Mouse (Mus musculus): Measurements from ENCODE around the gene Xpo4. TPM values are rescaled to one million over a fixed set of nuclear protein-coding genes. Genes with fewer than 3 reads are reported as not detected.

Xpo4 gene
- polyA plus RNA-seq (2017; shearing (Covaris generic)): 46.1 TPM

GRCm38 (mm10) chr14:57664822-57665627 lies at the start of gene Xpo4:
Gene Xpo4 (minus strand): TSS chr14:57665430.

GRCm38 (mm10) chr14:57571155-57572133 lies 93.8 kb downstream of the Xpo4 start, which contains the start of gene Eef1akmt1:
Gene Eef1akmt1 (minus strand): TSS chr14:57571612.

Other genes with a start within 250 kb of the Xpo4 start
- gene Ift88, start 241.4 kb downstream of the Xpo4 start, polyA plus RNA-seq (2017; shearing (Covaris generic)): 2.6 TPM
- not detected for gene Il17d, start 140.7 kb downstream of the Xpo4 start, polyA plus RNA-seq (2017; shearing (Covaris generic))
- gene Eef1akmt1, start 93.8 kb downstream of the Xpo4 start, polyA plus RNA-seq (2017; shearing (Covaris generic)): 26.0 TPM
- gene Gm49361, start 80.7 kb upstream of the Xpo4 start, polyA plus RNA-seq (2017; shearing (Covaris generic)): not detected
- 79.3 TPM for gene Lats2, start 93.0 kb upstream of the Xpo4 start, polyA plus RNA-seq (2017; shearing (Covaris generic))
- gene Sap18, start 132.8 kb upstream of the Xpo4 start, polyA plus RNA-seq (2017; shearing (Covaris generic)): 224 TPM
- gene Ska3, start 160.8 kb upstream of the Xpo4 start, polyA plus RNA-seq (2017; shearing (Covaris generic)): 0.65 TPM
- gene Mrpl57, start 160.8 kb upstream of the Xpo4 start, polyA plus RNA-seq (2017; shearing (Covaris generic)): 78.4 TPM
- gene Zdhhc20, start 224.8 kb upstream of the Xpo4 start, polyA plus RNA-seq (2017; shearing (Covaris generic)): 164 TPM

Data from naive thymus-derived CD4-positive, alpha-beta T cell, adult 5 months (primary cell).